Mouse (Mus musculus): ENCODE data around the gene Sestd1.

DNA sequence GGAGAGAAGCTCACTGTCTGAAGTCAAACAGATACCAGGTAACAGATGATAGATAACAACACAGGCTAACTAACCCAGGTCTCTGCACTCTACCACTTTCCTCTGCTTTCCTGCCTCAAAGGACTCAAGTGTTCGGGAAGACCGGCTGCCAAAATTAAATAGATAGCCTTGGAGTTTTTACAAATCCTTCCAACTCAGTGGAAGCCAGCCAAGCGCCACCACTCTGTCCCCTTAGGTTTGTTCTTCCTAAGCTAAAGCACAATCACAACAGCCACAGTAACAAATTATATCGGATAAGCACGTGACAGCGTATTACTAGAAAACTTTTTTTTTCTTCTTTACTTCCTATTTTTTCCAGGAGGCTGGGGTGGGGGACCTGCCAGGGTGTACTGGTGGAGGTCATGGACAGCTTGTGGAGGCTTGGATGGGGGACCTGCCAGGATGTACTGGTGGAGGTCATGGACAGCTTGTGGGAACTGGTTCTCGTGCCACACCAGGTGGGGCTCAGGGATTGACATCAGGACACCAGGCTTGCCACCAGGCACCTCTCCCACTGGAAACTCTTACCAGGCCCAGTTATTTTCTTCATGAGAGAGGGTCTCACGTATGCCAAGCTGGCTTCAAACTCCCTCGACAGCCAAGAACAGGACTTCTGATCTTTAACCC, 5.3 kb downstream of the Sestd1 start:
- no peak for TF ChIP-seq CTCF (conservative IDR thresholded peaks at IDR 0.05; ENCODE audit: insufficient read depth, insufficient read length, low read depth, low read length)
- TF ChIP-seq POLR2A (IDR thresholded peaks at IDR 0.05; ENCODE audit: low read depth, low read length), result no peak
